Mouse (Mus musculus): ENCODE data around the gene Cldn6.

Gene Cldn6

DNA sequence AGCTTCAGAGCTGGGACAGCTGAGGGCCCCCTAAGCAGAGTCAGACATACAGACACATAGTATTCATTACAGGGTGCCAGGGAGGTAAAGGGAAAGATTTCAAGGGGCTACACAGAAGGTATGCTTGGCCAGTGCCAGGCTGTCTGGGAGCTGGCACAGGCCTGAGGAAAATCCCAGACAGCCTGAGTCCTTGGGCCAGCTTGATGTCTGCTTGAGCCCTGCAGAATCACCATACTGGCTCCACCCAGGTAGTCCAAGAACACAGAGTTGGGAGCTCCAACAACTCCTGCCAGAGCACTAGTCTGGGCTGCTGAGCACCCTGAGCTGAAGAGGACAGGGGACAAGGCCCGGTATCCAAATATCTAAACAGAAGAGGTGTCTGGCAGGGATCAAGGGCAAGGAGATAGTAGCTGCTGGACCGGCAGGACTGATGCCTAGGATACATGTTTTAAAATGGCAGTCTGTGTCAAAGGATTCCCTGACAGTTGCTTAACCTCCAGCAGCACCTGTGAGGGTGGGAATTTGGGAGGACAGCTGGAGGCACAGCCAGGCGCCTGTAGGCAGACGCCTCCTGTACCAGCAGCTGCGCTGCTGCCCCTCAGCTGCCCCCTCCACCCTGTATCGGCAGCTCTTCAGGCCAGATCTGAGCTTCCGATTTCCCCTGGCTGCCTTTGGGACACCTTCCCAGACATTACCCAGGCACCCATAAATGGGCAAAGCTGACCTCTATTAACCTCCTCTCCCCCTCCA lies 43.5 kb downstream of the Cldn6 start, which contains the start of gene 1520401A03Rik:
Gene 1520401A03Rik, minus strand, starts transcription at position 408 of the 750 bp plus-strand sequence.
- DNase-seq (ENCODE audit: low spot score): no peak

DNA sequence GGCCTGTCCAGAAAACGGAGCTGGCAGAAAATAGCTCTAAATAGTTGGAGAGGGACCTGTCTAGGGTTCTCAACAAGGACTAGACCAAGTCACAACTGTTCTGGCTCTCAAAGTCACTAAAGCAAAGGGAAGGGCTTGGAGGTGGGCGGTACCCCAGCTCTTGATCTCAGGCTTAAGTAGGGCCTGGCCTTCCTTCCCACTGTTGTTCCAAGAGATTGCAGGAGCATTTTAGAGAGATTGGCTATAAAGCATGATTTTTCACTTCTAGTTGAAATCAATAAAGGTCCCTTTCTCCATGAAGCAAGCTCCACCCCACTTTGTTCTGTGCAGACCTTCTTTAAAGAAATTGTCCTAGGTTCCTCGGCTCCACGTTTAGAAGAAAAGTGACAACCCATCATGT lies 46.4 kb downstream of the Cldn6 start:
- DNase-seq (ENCODE audit: low spot score): no peak

DNA sequence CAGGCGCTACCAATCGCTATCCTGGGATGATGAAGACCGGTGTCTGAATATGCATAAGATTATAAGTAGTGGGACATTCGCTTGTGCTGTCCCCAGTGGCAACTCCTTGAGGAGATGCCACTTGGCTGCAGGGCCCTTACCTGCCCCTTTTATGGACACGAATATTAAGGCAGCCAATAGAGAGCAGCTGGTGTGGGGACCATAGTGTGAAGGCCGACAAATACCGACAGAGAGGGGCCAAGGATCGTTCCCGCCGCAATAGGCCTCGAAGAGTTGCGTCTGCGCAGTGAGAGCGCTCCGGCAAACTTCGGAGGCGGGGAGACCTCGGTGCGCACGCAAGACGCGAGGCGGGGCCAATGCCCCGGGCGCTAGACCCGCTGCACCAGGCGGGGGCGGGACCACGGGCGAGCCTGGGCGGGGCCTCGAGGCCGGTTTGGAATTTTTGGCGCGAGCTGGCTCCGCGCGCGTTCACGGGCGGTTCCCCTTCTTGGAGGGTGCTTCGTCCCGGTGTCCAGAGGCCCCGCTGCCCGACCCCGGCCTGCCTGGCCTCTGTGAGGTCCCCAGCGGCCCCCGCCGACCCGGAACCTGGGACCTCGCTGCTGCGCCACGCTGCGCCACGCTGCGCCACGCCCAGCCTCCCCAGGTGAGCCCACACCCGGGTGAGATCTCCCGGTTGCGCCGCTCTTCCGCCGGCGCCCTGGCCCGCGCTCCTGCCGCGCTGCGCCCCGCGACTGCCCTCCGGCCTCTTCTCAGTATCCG lies 47.1 kb downstream of the Cldn6 start, which contains the start of gene Pkmyt1:
Gene Pkmyt1, plus strand, starts transcription at position 338 of the 759 bp plus-strand sequence.
- peak; percentile 90 for DNase-seq (ENCODE audit: low spot score)

DNA sequence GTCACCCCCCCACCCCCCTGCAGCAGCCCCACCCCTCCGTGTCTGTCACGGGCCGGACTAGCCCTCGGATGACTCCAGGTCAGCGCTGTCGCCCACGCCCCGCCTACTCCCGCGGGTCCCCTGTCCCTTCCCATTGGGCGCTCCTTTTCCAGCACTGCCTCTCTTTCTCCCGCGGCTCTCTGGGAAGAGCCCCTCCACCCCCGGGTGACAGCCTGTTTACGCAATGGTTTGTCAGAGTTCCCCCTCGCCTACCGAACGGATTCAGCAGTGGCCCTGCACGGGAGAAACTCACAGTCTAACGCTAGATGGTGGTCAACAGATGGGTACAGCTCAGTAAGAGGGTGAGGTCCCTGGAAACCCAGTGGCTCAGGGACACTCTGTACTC lies 47.7 kb downstream of the Cldn6 start:
- DNase-seq (ENCODE audit: low spot score): peak; percentile 64

DNA sequence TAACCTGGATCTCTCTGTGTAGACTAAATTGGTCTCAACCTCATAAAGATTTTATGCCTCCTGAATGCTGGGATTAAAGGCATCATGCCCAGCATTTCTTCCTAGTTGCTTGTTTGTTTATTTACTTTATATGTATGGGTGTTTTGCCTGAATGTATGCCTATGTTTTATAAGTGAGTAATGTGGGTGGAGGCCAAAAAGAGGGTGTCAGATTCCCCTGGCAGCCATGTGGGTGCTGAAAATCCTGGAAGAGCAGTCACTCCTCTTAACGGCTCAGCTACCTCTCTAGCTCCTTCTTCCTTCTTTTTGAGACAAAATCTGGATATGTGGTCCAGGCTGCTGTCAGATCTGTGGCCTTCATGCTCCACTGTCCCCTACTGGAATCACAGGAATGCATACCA lies 51.4 kb downstream of the Cldn6 start:
- DNase-seq (ENCODE audit: low spot score): no peak
